Mouse (Mus musculus) liver, embryonic 16.5 days (tissue): Measurements from ENCODE around the gene Grrp1. TPM values are rescaled to one million over a fixed set of nuclear protein-coding genes. Genes with fewer than 3 reads are reported as not detected.
"Not testable (repeated sequence)": the region's sequence is repeated elsewhere in the genome, so short reads cannot be mapped to it uniquely, and the experiment has no call there.

Experiments used
- ATAC-seq: fragments of 200-750 bp; cut with Nextera tagmentation; 2 replicates; pipeline ENCODE4 v1.8.0; 2017; ENCODE audit warnings: low read depth, mild to moderate bottlenecking, moderate number of reproducible peaks, moderate library complexity
- H3K27ac ChIP-seq: fragments of 300-500 bp; sonication (generic); 2 replicates; pipeline ENCODE4 v1.5.1; 2014; ENCODE audit warnings: mild to moderate bottlenecking, low read length
- H3K27me3 ChIP-seq: fragments of 300-500 bp; sonication (generic); 2 replicates; pipeline ENCODE4 v1.6.1; 2014; ENCODE audit warnings: low read depth, low read length, mixed read lengths; ENCODE audit not compliant: control insufficient read depth, insufficient read depth
- H3K36me3 ChIP-seq: fragments of 300-500 bp; sonication (generic); 2 replicates; pipeline ENCODE4 v1.6.1; 2014; ENCODE audit warnings: mild to moderate bottlenecking; ENCODE audit not compliant: control insufficient read depth, insufficient read depth
- H3K4me1 ChIP-seq: fragments of 300-500 bp; sonication (generic); 2 replicates; pipeline ENCODE4 v1.6.1; 2014; ENCODE audit warnings: low read depth, low read length, mixed read lengths; ENCODE audit not compliant: control insufficient read depth
- H3K4me2 ChIP-seq: fragments of 300-500 bp; sonication (generic); 2 replicates; pipeline ENCODE4 v1.6.1; 2014; ENCODE audit warnings: low read depth, low read length, mixed read lengths
- H3K4me3 ChIP-seq: fragments of 300-500 bp; sonication (generic); 2 replicates; pipeline ENCODE4 v1.5.1; 2014; ENCODE audit warnings: low read depth, mild to moderate bottlenecking, low read length
- H3K9ac ChIP-seq: fragments of 300-500 bp; sonication (generic); 2 replicates; pipeline ENCODE4 v1.6.1; 2014; ENCODE audit warnings: low read depth, low read length
- H3K9me3 ChIP-seq: fragments of 300-500 bp; sonication (generic); replicated peaks from 2 replicates; pipeline ENCODE4 v1.6.1; 2016; ENCODE audit warnings: low read length; ENCODE audit not compliant: control insufficient read depth
- WGBS: fragments of 180-500 bp; shearing (Covaris S2); extraction: QIAGEN DNeasy Blood & Tissue Kit; methylation state at CpG from one replicate; pipeline ENCODE4 v1.1.7; 2014; ENCODE audit not compliant: insufficient replicate concordance; 5-methylcytosine and 5-hydroxymethylcytosine counted together
- polyA plus RNA-seq: library from polyadenylated mRNA; unstranded; fragments of >200 nt; fragmentation: Nextera tagmentation; extraction: Ambion mirVana; gene quantifications from 2 replicates; pipeline ENCODE4 v1.2.1, GENCODE M21; 2015

Gene Grrp1
- polyA plus RNA-seq, 1 experiment from 2014 or later = 0.78 TPM

- peak; percentile 93 for ATAC-seq
- peak overlapping the region; percentile 90 for H3K27ac ChIP-seq
- peak overlapping the region; percentile 54 for H3K9ac ChIP-seq
- WGBS = 1% methylated on average over 14 of the region's 14 CpGs
- peak overlapping the region; percentile 70 for H3K4me2 ChIP-seq
- H3K9me3 ChIP-seq = no peaks in the 10 kb centered on the region
- peak overlapping the region; percentile 44 for H3K4me3 ChIP-seq
- H3K27me3 ChIP-seq = no peaks in the 10 kb centered on the region
- peaks cover 20% of the 10 kb centered on the region for H3K36me3 ChIP-seq
- peaks cover 20% of the 10 kb centered on the region for H3K4me1 ChIP-seq
These were observed 19.8 kb upstream of the Grrp1 start for GRCm38 (mm10) chr4:134273417-134274345.

- 13% methylated on average over 13 of the region's 13 CpGs for WGBS
- H3K36me3 ChIP-seq = peaks cover 14% of the 10 kb centered on the region
- H3K9ac ChIP-seq = peak overlapping the region; percentile 54
- H3K4me2 ChIP-seq = peak overlapping the region; percentile 70
- H3K4me3 ChIP-seq = peak overlapping the region; percentile 44
- no peaks in the 10 kb centered on the region for H3K27me3 ChIP-seq
- H3K4me1 ChIP-seq = peaks cover 20% of the 10 kb centered on the region
- no peaks in the 10 kb centered on the region for H3K9me3 ChIP-seq
- H3K27ac ChIP-seq = peak overlapping the region; percentile 90
- ATAC-seq = peak; percentile 51
These were observed 19.0 kb upstream of the Grrp1 start for GRCm38 (mm10) chr4:134272731-134273416.

- no peak for ATAC-seq
- Histone ChIP-seq H3K9me3 (no peaks in the 10 kb centered on the region), H3K9ac (no peak overlapping the region), H3K4me1 (peaks cover 20% of the 10 kb centered on the region), H3K4me3 (no peak overlapping the region), H3K27me3 (no peaks in the 10 kb centered on the region), H3K36me3 (peaks cover 8% of the 10 kb centered on the region), H3K27ac (no peak overlapping the region), H3K4me2 (no peak overlapping the region)
- WGBS = 63% methylated on average over 7 of the region's 7 CpGs
These were observed 18.1 kb upstream of the Grrp1 start for GRCm38 (mm10) chr4:134271979-134272378.

GRCm38 (mm10) chr4:134269622-134270021 lies 15.7 kb upstream of the Grrp1 start:
- H3K9me3 ChIP-seq, ATAC-seq, H3K4me2 ChIP-seq, H3K27me3 ChIP-seq, H3K9ac ChIP-seq, H3K4me3 ChIP-seq, H3K27ac ChIP-seq, H3K36me3 ChIP-seq: not testable (repeated sequence)
- H3K4me1 ChIP-seq = peaks cover 20% of the 10 kb centered on the region

GRCm38 (mm10) chr4:134268102-134268655 lies 14.3 kb upstream of the Grrp1 start:
- 66% methylated on average over 19 of the region's 19 CpGs for WGBS
- H3K4me2 ChIP-seq = no peak overlapping the region
- no peak overlapping the region for H3K4me3 ChIP-seq
- no peak for ATAC-seq
- no peak overlapping the region for H3K9ac ChIP-seq
- H3K36me3 ChIP-seq = no peaks in the 10 kb centered on the region
- peaks cover 10% of the 10 kb centered on the region for H3K4me1 ChIP-seq
- no peaks in the 10 kb centered on the region; the same call in 1 of the 2 replicates for H3K9me3 ChIP-seq
- no peaks in the 10 kb centered on the region for H3K27me3 ChIP-seq
- no peak overlapping the region for H3K27ac ChIP-seq

- no peak overlapping the region for H3K4me2 ChIP-seq
- no peaks in the 10 kb centered on the region for H3K4me1 ChIP-seq
- ATAC-seq = no peak
- no peak overlapping the region for H3K4me3 ChIP-seq
- WGBS = 51% methylated on average over 9 of the region's 9 CpGs
- no peaks in the 10 kb centered on the region; the same call in 1 of the 2 replicates for H3K9me3 ChIP-seq
- no peaks in the 10 kb centered on the region for H3K27me3 ChIP-seq
- no peak overlapping the region for H3K27ac ChIP-seq
- no peak overlapping the region for H3K9ac ChIP-seq
- H3K36me3 ChIP-seq = no peaks in the 10 kb centered on the region
These were observed 12.1 kb upstream of the Grrp1 start for GRCm38 (mm10) chr4:134265860-134266585.

GRCm38 (mm10) chr4:134263191-134263590 lies 9.3 kb upstream of the Grrp1 start:
- no peak for ATAC-seq
- no peaks in the 10 kb centered on the region for H3K27me3 ChIP-seq
- H3K9ac ChIP-seq = no peak overlapping the region
- no peak overlapping the region for H3K4me3 ChIP-seq
- no peak overlapping the region for H3K27ac ChIP-seq
- H3K36me3 ChIP-seq = no peaks in the 10 kb centered on the region
- no peaks in the 10 kb centered on the region for H3K4me1 ChIP-seq
- H3K4me2 ChIP-seq = no peak overlapping the region
- no peaks in the 10 kb centered on the region; the same call in 1 of the 2 replicates for H3K9me3 ChIP-seq
- WGBS = 39% methylated on average over 6 of the region's 6 CpGs

- 20% methylated on average over 11 of the region's 11 CpGs for WGBS
- H3K9me3 ChIP-seq = no peaks in the 10 kb centered on the region
- no peak overlapping the region for H3K9ac ChIP-seq
- no peak for ATAC-seq
- no peak overlapping the region for H3K27ac ChIP-seq
- H3K4me2 ChIP-seq = no peak overlapping the region
- no peak overlapping the region for H3K4me3 ChIP-seq
- H3K27me3 ChIP-seq = peaks cover 19% of the 10 kb centered on the region
- no peaks in the 10 kb centered on the region for H3K36me3 ChIP-seq
- H3K4me1 ChIP-seq = peaks cover 9% of the 10 kb centered on the region; the same call in 1 of the 2 replicates
These were observed 4.4 kb upstream of the Grrp1 start for GRCm38 (mm10) chr4:134258354-134258753.
